Mouse (Mus musculus) heart, postnatal 0 days (tissue): ENCODE data around the gene Lypla2. TPM values are rescaled to one million over a fixed set of nuclear protein-coding genes. Genes with fewer than 3 reads are reported as not detected.
"Not testable (repeated sequence)": the region's sequence is repeated elsewhere in the genome, so short reads cannot be mapped to it uniquely, and the experiment has no call there.

ENCODE experiments used
- ATAC-seq: fragments of 200-750 bp; cut with Nextera tagmentation; 2 replicates; pipeline ENCODE4 v1.8.0; 2017; ENCODE audit warnings: low read depth, moderate number of reproducible peaks, moderate library complexity; ENCODE audit not compliant: insufficient read depth
- DNase-seq: peaks from one replicate; pipeline ENCODE4 v3.0.0-alpha.2; 2016; ENCODE audit warnings: low spot score
- H3K27ac ChIP-seq: fragments of 300-500 bp; sonication (generic); 2 replicates; pipeline ENCODE4 v1.5.1; 2014; ENCODE audit warnings: low read depth, mild to moderate bottlenecking
- H3K27me3 ChIP-seq: fragments of 300-500 bp; sonication (generic); 2 replicates; pipeline ENCODE4 v1.6.1; 2014; ENCODE audit warnings: low read length, mixed read lengths; ENCODE audit not compliant: control insufficient read depth, insufficient read depth
- H3K36me3 ChIP-seq: fragments of 300-500 bp; sonication (generic); replicated peaks from 2 replicates; pipeline ENCODE4 v1.6.1; 2014; ENCODE audit warnings: low read length, mixed read lengths; ENCODE audit not compliant: control insufficient read depth, insufficient read depth
- H3K4me1 ChIP-seq: fragments of 300-500 bp; sonication (generic); 2 replicates; pipeline ENCODE4 v1.6.1; 2014; ENCODE audit warnings: antibody characterized with exemption; ENCODE audit not compliant: control insufficient read depth, insufficient read depth
- H3K4me2 ChIP-seq: fragments of 300-500 bp; sonication (generic); 2 replicates; pipeline ENCODE4 v1.6.1; 2014; ENCODE audit warnings: low read depth, mild to moderate bottlenecking, low read length, moderate library complexity
- H3K4me3 ChIP-seq: fragments of 300-500 bp; sonication (generic); 2 replicates; pipeline ENCODE4 v1.5.1; 2014; ENCODE audit warnings: low read depth, low read length
- H3K9ac ChIP-seq: fragments of 300-500 bp; sonication (generic); replicated peaks from 2 replicates; pipeline ENCODE4 v1.6.1; 2014; ENCODE audit warnings: low read depth, low read length, mixed read lengths
- H3K9me3 ChIP-seq: fragments of 300-500 bp; sonication (generic); replicated peaks from 2 replicates; pipeline ENCODE4 v1.6.1; 2016; ENCODE audit warnings: low read length; ENCODE audit not compliant: control insufficient read depth
- CTCF ChIP-seq: IDR thresholded peaks from 2 replicates; pipeline ENCODE4 v1.5.1; 2016; ENCODE audit warnings: antibody characterized with exemption, control low read depth, low read depth
- EP300 ChIP-seq: IDR thresholded peaks from 2 replicates; pipeline ENCODE4 v1.6.1; 2016; ENCODE audit warnings: antibody characterized with exemption, low read depth
- WGBS: fragments of 180-500 bp; shearing (Covaris S2); extraction: QIAGEN DNeasy Blood & Tissue Kit; methylation state at CpG from one replicate; pipeline ENCODE4 v1.1.7; 2014; 5-methylcytosine and 5-hydroxymethylcytosine counted together
- polyA plus RNA-seq: library from polyadenylated mRNA; unstranded; fragments of >200 nt; fragmentation: Nextera tagmentation; extraction: Ambion mirVana; gene quantifications from 2 replicates; pipeline ENCODE4 v1.2.1, GENCODE M21; 2015
- total RNA-seq: library from RNA; depleted of rRNA; stranded (reverse); fragments of >200 nt; gene quantifications from 2 replicates; pipeline ENCODE4 v1.2.3, GENCODE M21; 2014; ENCODE audit warnings: low replicate concordance

Lypla2 gene
- total and polyA plus RNA-seq, 2 experiments from 2014 or later, result 58.4 to 66.8 TPM

GRCm38 (mm10) chr4:135946659-135947301 is 25.6 kb downstream of the Lypla2 start:
- no peak for DNase-seq
- H3K4me2 ChIP-seq, result peak overlapping the region; percentile 85

GRCm38 (mm10) chr4:135946278-135946658 is 26.2 kb downstream of the Lypla2 start, which contains the start of gene Hmgcl:
Gene Hmgcl, plus strand, starts transcription at chr4:135946448.
- 0 out of 2 replicates have a peak, but pooled peaks have one; percentile 21 for TF ChIP-seq EP300
- TF ChIP-seq CTCF, result no peak
- Histone ChIP-seq H3K27me3 (no peaks in the 10 kb centered on the region), H3K9me3 (no peaks in the 10 kb centered on the region), H3K9ac (peak within 1 kb of the TSS; percentile 76), H3K27ac (peak within 1 kb of the TSS; percentile 81), H3K36me3 (peaks cover 5% of the 10 kb centered on the region; the same call in 1 of the 2 replicates), H3K4me2 (peak within 1 kb of the TSS; percentile 85), H3K4me1 (peaks cover 14% of the 10 kb centered on the region), H3K4me3 (peak within 1 kb of the TSS; percentile 76)
- DNase-seq, result peak; percentile 95
- peak; percentile 92 for ATAC-seq
- 0% methylated on average over 22 of the region's 23 CpGs for WGBS

More at GRCm38 (mm10) chr4:135946659-135947301, 25.6 kb downstream of the Lypla2 start:
- peak; percentile 13; the same call in 1 of the 2 replicates for ATAC-seq
- peaks cover 14% of the 10 kb centered on the region for H3K4me1 ChIP-seq
- peaks cover 10% of the 10 kb centered on the region; the same call in 1 of the 2 replicates for H3K36me3 ChIP-seq
- WGBS, result under 1% methylated on average over 28 of the region's 28 CpGs
- peak overlapping the region; percentile 81 for H3K27ac ChIP-seq
- peak overlapping the region; percentile 76 for H3K9ac ChIP-seq
- no peaks in the 10 kb centered on the region for H3K9me3 ChIP-seq
- TF ChIP-seq EP300, result no peak
- TF ChIP-seq CTCF, result no peak
- no peaks in the 10 kb centered on the region for H3K27me3 ChIP-seq
- peak overlapping the region; percentile 76 for H3K4me3 ChIP-seq

- TF ChIP-seq CTCF (no peak), EP300 (no peak)
- peak; percentile 2; the same call in 1 of the 2 replicates for ATAC-seq
- Histone ChIP-seq H3K36me3 (no peaks in the 10 kb centered on the region; the same call in 1 of the 2 replicates), H3K27me3 (no peaks in the 10 kb centered on the region), H3K4me2 (peak overlapping the region; percentile 85), H3K27ac (peak overlapping the region; percentile 81), H3K4me3 (peak overlapping the region; percentile 76), H3K9me3 (no peaks in the 10 kb centered on the region), H3K9ac (peak overlapping the region; percentile 76; the same call in 1 of the 2 replicates), H3K4me1 (peaks cover 14% of the 10 kb centered on the region)
- no peak for DNase-seq
- WGBS, result 79% methylated on average over 10 of the region's 10 CpGs
Measured at GRCm38 (mm10) chr4:135945706-135946105, 26.7 kb downstream of the Lypla2 start.

GRCm38 (mm10) chr4:135943389-135943788 is 29.0 kb downstream of the Lypla2 start:
- Histone ChIP-seq H3K9ac (no peak overlapping the region), H3K36me3 (peaks cover 11% of the 10 kb centered on the region), H3K9me3 (no peaks in the 10 kb centered on the region), H3K4me1 (peaks cover 10% of the 10 kb centered on the region), H3K4me2 (no peak overlapping the region), H3K4me3 (no peak overlapping the region), H3K27ac (peak overlapping the region; percentile 25; the same call in 1 of the 2 replicates), H3K27me3 (no peaks in the 10 kb centered on the region)
- ATAC-seq, result no peak
- TF ChIP-seq CTCF (no peak), EP300 (no peak)
- DNase-seq, result no peak
- WGBS, result 24% methylated on average over 4 of the region's 4 CpGs

- no peak overlapping the region; the same call in 1 of the 2 replicates for H3K27ac ChIP-seq
- H3K9me3 ChIP-seq, result no peaks in the 10 kb centered on the region
- H3K4me2 ChIP-seq, result no peak overlapping the region
- WGBS, result 32% methylated on average over 6 of the region's 6 CpGs
- peaks cover 10% of the 10 kb centered on the region for H3K4me1 ChIP-seq
- H3K9ac ChIP-seq, result no peak overlapping the region
- peaks cover 11% of the 10 kb centered on the region for H3K36me3 ChIP-seq
- ATAC-seq, result no peak
- TF ChIP-seq CTCF, result no peak
- TF ChIP-seq EP300, result no peak
- H3K4me3 ChIP-seq, result no peak overlapping the region
- H3K27me3 ChIP-seq, result no peaks in the 10 kb centered on the region
- DNase-seq, result no peak
Measured at GRCm38 (mm10) chr4:135942193-135942592, 30.2 kb downstream of the Lypla2 start.

- ATAC-seq, H3K4me1 ChIP-seq, DNase-seq, H3K9me3 ChIP-seq, H3K9ac ChIP-seq, H3K4me3 ChIP-seq, H3K4me2 ChIP-seq, H3K27me3 ChIP-seq, H3K27ac ChIP-seq: not testable (repeated sequence)
- H3K36me3 ChIP-seq, result peaks cover 11% of the 10 kb centered on the region
- WGBS, result 84% methylated on average over 8 of the region's 8 CpGs
- peak; percentile 29 for TF ChIP-seq CTCF
Measured at GRCm38 (mm10) chr4:135941026-135941425, 31.4 kb downstream of the Lypla2 start.
